Mouse (Mus musculus) neural tube, embryonic 11.5 days (tissue): ENCODE data around the gene Cox8b. TPM values are rescaled to one million over a fixed set of nuclear protein-coding genes. Genes with fewer than 3 reads are reported as not detected.

ENCODE experiments used
- ATAC-seq: fragments of 200-750 bp; cut with Nextera tagmentation; 2 replicates; pipeline ENCODE4 v1.8.0; 2017; ENCODE audit warnings: moderate number of reproducible peaks, mild to moderate bottlenecking, moderate TSS enrichment, moderate library complexity; ENCODE audit not compliant: insufficient read depth, low FRiP score, low TSS enrichment
- DNase-seq: peaks from one replicate; pipeline ENCODE4 v3.0.0-alpha.2; 2015; ENCODE audit warnings: low spot score
- H3K27ac ChIP-seq: fragments of 300-500 bp; sonication (generic); 2 replicates; pipeline ENCODE4 v1.5.1; 2014; ENCODE audit warnings: low read depth, mild to moderate bottlenecking, low read length
- H3K27me3 ChIP-seq: fragments of 300-500 bp; sonication (generic); 2 replicates; pipeline ENCODE4 v1.6.1; 2014; ENCODE audit warnings: mild to moderate bottlenecking, low read length, mixed read lengths; ENCODE audit not compliant: control insufficient read depth, insufficient read depth
- H3K36me3 ChIP-seq: fragments of 300-500 bp; sonication (generic); 2 replicates; pipeline ENCODE4 v1.6.1; 2014; ENCODE audit warnings: mild to moderate bottlenecking, low read length, moderate library complexity, mixed read lengths; ENCODE audit not compliant: control insufficient read depth, insufficient read depth
- H3K4me1 ChIP-seq: fragments of 300-500 bp; sonication (generic); 2 replicates; pipeline ENCODE4 v1.6.1; 2014; ENCODE audit warnings: low read length, mixed read lengths; ENCODE audit not compliant: control insufficient read depth, insufficient read depth
- H3K4me2 ChIP-seq: fragments of 300-500 bp; sonication (generic); 2 replicates; pipeline ENCODE4 v1.6.1; 2014; ENCODE audit warnings: low read depth, mild to moderate bottlenecking, moderate library complexity
- H3K4me3 ChIP-seq: fragments of 300-500 bp; sonication (generic); 2 replicates; pipeline ENCODE4 v1.5.1; 2014; ENCODE audit warnings: low read depth, low read length
- H3K9ac ChIP-seq: fragments of 300-500 bp; sonication (generic); 2 replicates; pipeline ENCODE4 v1.6.1; 2014; ENCODE audit warnings: mild to moderate bottlenecking, low read length
- H3K9me3 ChIP-seq: fragments of 300-500 bp; sonication (generic); 2 replicates; pipeline ENCODE4 v1.6.1; 2016; ENCODE audit warnings: low read length; ENCODE audit not compliant: control insufficient read depth
- WGBS: fragments of 180-500 bp; shearing (Covaris S2); extraction: QIAGEN DNeasy Blood & Tissue Kit; methylation state at CpG from one replicate; pipeline ENCODE4 v1.1.7; 2014; 5-methylcytosine and 5-hydroxymethylcytosine counted together
- polyA plus RNA-seq: library from polyadenylated mRNA; unstranded; fragments of >200 nt; fragmentation: Nextera tagmentation; extraction: Ambion mirVana; gene quantifications from 2 replicates; pipeline ENCODE4 v1.2.1, GENCODE M21; 2014

Gene Cox8b
- polyA plus RNA-seq, 1 experiment from 2014 or later: 0.81 TPM

DNA sequence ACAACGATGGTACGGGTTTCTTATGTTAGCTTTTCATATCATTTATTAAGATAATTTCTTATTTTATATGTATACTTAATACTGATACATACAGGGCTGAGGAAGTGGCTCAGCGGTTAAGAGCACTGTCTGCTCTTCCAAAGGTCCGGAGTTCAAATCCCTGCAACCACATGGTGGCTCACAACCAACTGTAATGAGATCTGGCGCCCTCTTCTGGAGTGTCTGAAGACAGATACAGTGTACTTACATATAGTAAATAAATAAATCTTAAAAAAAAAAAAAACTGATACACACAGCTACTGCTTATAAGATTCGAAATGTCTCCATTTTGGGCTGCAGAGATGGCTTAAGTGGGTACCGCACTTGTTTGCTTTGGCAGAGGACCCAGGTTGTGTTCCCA is 7.5 kb upstream of the Cox8b start:
- no peaks in the 10 kb centered on the region for H3K27me3 ChIP-seq
- H3K9me3 ChIP-seq: no peaks in the 10 kb centered on the region
- H3K4me3 ChIP-seq: no peak overlapping the region
- whole genome bisulfite sequencing: 85% methylated on average over 7 of the region's 7 CpGs
- no peak overlapping the region for H3K9ac ChIP-seq
- no peaks in the 10 kb centered on the region for H3K36me3 ChIP-seq
- H3K27ac ChIP-seq: no peak overlapping the region
- no peaks in the 10 kb centered on the region for H3K4me1 ChIP-seq
- ATAC-seq (no peak), DNase-seq (no peak)
- H3K4me2 ChIP-seq: no peak overlapping the region

DNA sequence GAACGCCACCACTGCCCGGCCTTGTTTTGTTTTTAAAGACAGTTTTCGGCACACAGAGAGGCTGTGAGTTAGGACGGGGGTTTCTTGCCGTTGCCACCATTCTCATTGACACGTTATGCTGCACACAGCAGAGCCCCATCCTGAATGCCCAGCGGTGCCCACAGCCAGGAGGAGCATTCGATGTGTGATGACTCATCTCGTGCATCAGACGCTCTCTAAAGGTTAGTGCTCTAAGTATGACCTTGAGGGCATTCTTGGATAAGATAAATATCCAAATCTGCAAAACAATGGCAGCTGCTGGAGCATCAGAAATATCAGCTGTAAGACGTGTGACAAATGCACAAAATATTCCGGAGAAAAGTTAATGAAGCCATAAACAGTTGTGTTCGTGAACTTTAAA is 6.9 kb upstream of the Cox8b start:
- DNase-seq (no peak), ATAC-seq (no peak)
- no peak overlapping the region for H3K4me2 ChIP-seq
- H3K4me3 ChIP-seq: no peak overlapping the region
- H3K27me3 ChIP-seq: no peaks in the 10 kb centered on the region
- 87% methylated on average over 13 of the region's 13 CpGs for WGBS
- no peaks in the 10 kb centered on the region for H3K9me3 ChIP-seq
- H3K36me3 ChIP-seq: no peaks in the 10 kb centered on the region
- no peak overlapping the region for H3K9ac ChIP-seq
- H3K4me1 ChIP-seq: no peaks in the 10 kb centered on the region
- no peak overlapping the region for H3K27ac ChIP-seq

DNA sequence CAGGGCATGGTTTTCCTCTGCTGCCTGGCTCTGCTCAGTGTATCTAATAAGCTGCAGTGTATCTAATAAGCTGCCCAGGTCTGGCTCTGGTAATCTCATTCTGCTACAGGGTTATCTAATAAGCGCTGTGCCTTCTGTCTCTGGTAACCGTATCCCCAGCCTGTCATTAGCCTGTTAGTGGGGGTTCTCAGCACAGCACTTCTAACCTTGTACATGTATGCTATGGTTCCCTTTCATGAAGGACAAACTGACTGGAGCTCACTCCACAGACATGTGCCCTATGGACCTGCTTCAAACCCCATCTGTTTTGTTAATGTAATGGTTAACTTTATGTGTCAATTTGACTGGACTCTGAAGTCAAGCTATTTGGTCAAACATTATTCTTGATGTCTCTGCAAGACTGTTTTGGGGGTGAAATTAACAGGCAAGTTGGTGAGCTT is 5.4 kb upstream of the Cox8b start:
- 89% methylated on average over 2 of the region's 2 CpGs for WGBS
- Histone ChIP-seq H3K4me1 (no peaks in the 10 kb centered on the region), H3K27me3 (no peaks in the 10 kb centered on the region), H3K4me2 (no peak overlapping the region), H3K27ac (no peak overlapping the region), H3K4me3 (no peak overlapping the region), H3K36me3 (no peaks in the 10 kb centered on the region), H3K9ac (no peak overlapping the region), H3K9me3 (no peaks in the 10 kb centered on the region)
- DNase-seq: no peak
- no peak for ATAC-seq

DNA sequence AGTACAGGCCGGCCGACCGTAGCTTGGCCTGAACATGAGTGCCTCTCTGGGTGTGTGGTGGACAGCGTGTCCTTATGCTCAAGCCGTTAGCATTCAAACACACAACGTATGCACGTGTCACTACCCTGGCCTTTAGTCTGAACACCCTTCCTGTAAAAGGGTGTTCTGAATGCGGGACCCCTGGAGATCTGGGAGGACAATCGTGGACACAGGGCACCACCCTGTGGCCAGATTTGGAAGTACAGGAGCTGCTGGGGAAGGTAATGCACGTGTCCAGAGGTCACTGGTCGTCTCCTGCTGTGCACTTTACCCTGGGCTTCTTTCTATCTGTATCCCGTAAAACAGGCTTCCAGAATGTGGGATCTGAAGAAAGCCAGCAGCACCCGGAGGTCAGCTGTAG is 3.0 kb upstream of the Cox8b start:
- 26% methylated on average over 13 of the region's 13 CpGs for WGBS
- H3K4me2 ChIP-seq: no peak overlapping the region
- DNase-seq (peak; percentile 82), ATAC-seq (no peak)
- H3K27ac ChIP-seq: no peak overlapping the region
- H3K4me3 ChIP-seq: no peak overlapping the region
- no peaks in the 10 kb centered on the region for H3K9me3 ChIP-seq
- H3K4me1 ChIP-seq: no peaks in the 10 kb centered on the region
- no peaks in the 10 kb centered on the region for H3K36me3 ChIP-seq
- no peak overlapping the region for H3K9ac ChIP-seq
- H3K27me3 ChIP-seq: no peaks in the 10 kb centered on the region

DNA sequence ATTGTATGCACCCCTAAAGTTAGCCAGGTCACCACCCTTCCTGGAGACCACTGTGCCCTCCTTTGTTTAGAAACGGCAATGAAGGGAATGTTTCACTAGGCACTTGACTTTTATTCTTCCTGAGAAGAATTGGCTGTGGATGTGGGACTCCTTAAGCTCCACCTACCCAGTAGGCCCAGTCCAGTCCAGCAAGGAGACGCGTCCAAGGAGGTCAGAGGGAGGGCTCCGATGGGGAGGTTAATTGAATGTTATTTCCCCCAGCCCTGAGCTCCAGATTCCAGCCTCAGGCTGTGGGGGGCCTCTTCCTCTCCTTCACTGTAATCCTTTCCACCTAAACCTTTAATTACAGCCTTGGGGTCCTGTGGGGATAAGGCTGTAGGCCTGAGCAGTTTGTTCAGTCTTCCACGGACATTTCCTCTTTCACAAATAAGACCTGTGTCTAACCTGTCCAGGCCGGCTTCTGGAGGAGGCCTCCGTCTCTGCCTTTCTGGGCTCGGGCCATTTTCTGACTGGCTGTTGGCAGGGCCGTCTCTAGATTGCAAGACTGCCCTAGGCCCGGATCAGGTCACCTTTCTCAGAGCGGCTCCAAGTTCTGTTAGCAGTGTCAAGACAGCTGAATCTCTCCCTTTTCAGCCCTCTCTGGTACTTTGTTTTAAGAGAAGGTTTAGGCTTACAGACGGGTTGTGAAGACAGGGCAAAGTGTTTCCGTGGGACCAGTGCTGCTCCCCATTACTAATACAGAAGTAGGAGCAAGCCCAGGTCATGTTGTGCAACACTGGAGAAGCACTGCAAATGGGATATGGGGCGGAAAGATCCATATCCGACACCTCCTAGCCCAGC is 2.0 kb upstream of the Cox8b start:
- Histone ChIP-seq H3K9me3 (no peaks in the 10 kb centered on the region), H3K27ac (no peak overlapping the region), H3K36me3 (peaks cover 3% of the 10 kb centered on the region; the same call in 1 of the 2 replicates), H3K4me2 (no peak overlapping the region), H3K9ac (no peak overlapping the region), H3K4me3 (no peak overlapping the region), H3K4me1 (no peaks in the 10 kb centered on the region), H3K27me3 (no peaks in the 10 kb centered on the region)
- 82% methylated on average over 15 of the region's 15 CpGs for WGBS
- DNase-seq: no peak
- no peak for ATAC-seq

DNA sequence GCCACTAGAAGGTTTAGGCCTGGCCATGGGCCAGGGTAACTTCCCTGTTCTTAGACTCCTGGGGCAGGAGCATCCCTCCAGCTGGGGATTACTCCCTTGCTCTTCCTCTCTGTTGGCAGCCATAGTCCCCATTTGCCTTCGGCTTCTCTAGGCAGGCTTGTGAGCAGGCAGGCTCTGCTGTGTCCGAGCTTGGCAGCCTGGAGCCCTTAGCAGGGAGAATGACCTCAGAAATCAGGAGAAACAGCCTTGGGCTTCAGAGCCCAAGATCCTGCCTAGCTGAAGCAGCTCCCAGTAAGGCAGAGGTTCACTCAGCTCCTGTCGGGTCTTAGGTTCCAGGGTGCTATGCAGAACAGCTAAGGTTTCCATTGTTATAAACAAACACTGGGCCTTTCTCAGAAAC is 1.1 kb downstream of the Cox8b start:
- H3K4me3 ChIP-seq: no peak overlapping the region
- H3K4me1 ChIP-seq: no peaks in the 10 kb centered on the region
- ATAC-seq (no peak), DNase-seq (no peak)
- no peak overlapping the region for H3K27ac ChIP-seq
- WGBS: 85% methylated on average over 3 of the region's 3 CpGs
- no peaks in the 10 kb centered on the region for H3K9me3 ChIP-seq
- H3K9ac ChIP-seq: no peak overlapping the region
- H3K27me3 ChIP-seq: no peaks in the 10 kb centered on the region
- peaks cover 9% of the 10 kb centered on the region for H3K36me3 ChIP-seq
- H3K4me2 ChIP-seq: no peak overlapping the region

DNA sequence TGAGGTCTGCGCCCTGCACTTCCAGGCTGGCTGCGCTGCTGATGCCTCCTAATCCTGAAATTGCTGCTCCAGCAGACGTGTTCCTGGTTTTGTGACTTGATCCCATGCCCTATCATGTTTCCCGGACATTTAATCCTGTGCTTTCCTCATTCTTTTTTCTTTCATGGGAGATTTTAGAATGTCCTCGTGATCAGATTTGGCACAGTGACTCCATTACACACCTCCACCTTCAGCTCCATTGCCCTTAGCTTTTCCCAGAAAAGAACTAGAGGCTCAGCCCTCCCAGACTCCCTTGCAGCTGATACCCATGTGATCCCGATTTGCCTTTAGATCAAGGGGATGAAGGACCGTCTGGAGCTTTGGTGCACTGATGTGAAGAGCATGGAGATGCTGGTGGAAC is 2.4 kb downstream of the Cox8b start:
- 90% methylated on average over 7 of the region's 7 CpGs for WGBS
- H3K9ac ChIP-seq: no peak overlapping the region
- no peak for DNase-seq

DNA sequence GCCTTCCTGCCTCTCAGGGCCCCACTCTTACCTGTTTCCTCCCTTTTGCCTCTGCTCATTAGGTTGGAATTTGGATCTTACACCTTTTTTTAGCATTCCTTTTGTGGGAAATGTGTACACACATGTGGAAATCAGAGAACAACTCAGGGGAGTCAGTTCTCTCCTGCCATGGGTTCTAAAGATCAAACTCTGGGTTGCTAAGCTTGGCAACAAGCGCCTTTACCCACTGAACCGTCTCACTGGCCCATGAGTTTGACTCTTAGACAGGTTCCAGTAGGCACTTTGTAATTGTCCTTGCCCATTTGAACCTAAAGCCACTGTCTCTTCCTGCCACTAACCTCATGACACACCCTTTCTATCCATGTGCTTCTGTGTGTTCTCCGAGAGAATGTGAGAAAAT is 5.6 kb downstream of the Cox8b start:
- Histone ChIP-seq H3K9ac (no peak overlapping the region), H3K4me2 (no peak overlapping the region), H3K27me3 (no peaks in the 10 kb centered on the region), H3K4me1 (no peaks in the 10 kb centered on the region), H3K36me3 (peaks cover 14% of the 10 kb centered on the region), H3K27ac (no peak overlapping the region), H3K9me3 (no peaks in the 10 kb centered on the region), H3K4me3 (no peak overlapping the region)
- DNase-seq (no peak), ATAC-seq (no peak)
- WGBS: 89% methylated on average over 3 of the region's 3 CpGs

More for the DNA sequence above, 2.4 kb downstream of the Cox8b start:
- Histone ChIP-seq H3K4me2 (no peak overlapping the region), H3K27me3 (no peaks in the 10 kb centered on the region), H3K9me3 (no peaks in the 10 kb centered on the region), H3K27ac (no peak overlapping the region), H3K4me1 (no peaks in the 10 kb centered on the region), H3K36me3 (peaks cover 10% of the 10 kb centered on the region), H3K4me3 (no peak overlapping the region)
- ATAC-seq: no peak

DNA sequence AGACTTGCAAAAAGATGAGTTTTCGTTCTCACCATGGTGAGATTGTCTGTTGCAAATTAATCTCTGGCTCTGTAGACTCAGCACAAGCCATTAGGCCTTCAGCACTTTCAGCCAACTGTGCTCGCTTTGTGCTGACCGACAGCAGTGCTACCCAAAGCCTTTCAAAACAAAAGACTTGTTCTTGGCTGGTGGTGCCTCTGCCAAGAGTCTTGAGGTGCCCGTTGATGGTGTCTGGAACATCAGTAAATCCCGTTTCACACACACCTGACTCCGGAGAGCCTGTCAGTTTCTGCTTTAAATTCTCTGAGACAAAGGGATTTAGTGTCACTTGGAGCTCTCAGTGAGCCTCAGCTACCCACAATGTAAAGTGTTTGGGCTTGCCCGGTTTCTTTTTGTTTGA is 6.2 kb downstream of the Cox8b start:
- Histone ChIP-seq H3K27me3 (no peaks in the 10 kb centered on the region), H3K27ac (no peak overlapping the region), H3K4me3 (no peak overlapping the region), H3K4me1 (no peaks in the 10 kb centered on the region), H3K9ac (no peak overlapping the region), H3K36me3 (peaks cover 17% of the 10 kb centered on the region), H3K9me3 (no peaks in the 10 kb centered on the region), H3K4me2 (no peak overlapping the region)
- WGBS: 92% methylated on average over 7 of the region's 7 CpGs
- DNase-seq: no peak
- no peak for ATAC-seq
